Mouse (Mus musculus) retina, postnatal 7 days (tissue): ENCODE results near the gene Iscu.
"Not testable (repeated sequence)": the region's sequence is repeated elsewhere in the genome, so short reads cannot be mapped to it uniquely, and the experiment has no call there.

Experiments used
- DNase-seq: peaks from one replicate; pipeline ENCODE4 v3.0.0-alpha.2; 2012; ENCODE audit warnings: low read depth, low spot score

The Iscu gene

GRCm38 (mm10) chr5:113786985-113787384 is 14.4 kb downstream of the Iscu start:
- DNase-seq: no peak

DNA sequence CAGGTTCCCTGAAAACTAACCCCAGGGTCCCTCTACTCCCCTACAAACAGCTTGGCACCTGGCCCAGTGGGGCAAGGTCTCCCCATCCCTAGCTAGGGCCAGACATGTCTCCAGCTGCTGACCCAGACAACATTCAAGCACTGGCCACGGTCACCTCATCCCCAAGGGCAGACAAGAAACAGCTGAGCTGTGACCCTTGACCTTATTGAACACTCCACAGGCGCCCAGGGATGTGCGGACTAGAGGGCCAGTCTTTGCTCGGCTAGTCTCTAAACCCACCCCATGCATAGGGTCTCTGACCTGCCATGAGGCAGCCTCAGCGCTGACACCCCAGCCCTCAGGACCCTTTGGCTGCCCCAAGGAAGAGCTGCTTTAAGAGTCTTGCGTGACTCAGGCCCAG is 16.1 kb downstream of the Iscu start:
- no peak for DNase-seq

GRCm38 (mm10) chr5:113789075-113789788 is 16.7 kb downstream of the Iscu start:
- no peak for DNase-seq

GRCm38 (mm10) chr5:113790453-113791196 is 18.1 kb downstream of the Iscu start:
- DNase-seq: no peak

DNA sequence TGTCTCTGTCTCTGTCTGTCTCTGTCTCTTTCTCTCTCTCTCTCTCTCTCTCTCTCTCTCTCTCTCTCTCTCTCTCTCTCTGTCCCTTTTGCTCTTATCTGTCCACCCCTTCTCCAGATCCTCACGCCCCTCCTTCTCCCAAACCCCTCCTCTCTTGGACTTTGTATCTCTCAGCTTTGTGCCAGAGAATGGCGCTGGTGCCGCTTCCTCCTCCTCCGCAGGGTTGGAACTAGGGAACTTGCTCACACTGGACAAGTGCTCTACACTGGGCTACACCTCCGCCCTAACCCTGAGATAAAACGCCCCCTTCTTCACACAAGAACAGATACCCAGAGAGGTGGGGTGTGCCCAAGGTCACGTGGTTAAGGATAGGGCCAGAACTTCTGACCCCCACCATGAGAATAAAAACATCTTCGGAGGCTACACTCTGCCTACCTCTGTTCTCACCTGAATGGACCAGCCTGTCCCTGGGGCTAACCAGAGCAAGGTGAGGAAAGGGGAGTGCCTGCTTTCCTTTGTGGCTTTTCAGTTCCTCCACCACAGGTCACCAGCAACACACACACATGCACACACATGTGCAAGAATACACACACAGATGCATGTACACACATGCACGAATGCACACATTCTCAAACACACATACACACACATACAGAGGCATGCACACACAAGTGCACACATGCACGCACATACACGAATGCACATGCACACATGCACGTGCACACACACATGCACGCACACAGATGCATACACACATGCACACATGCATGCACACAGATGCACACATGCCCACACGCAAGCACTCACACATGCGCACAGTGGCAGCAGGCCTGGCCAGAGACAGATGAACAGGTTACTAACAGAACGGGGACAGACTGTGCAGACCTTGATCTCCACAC is 18.9 kb downstream of the Iscu start:
- DNase-seq: no peak

DNA sequence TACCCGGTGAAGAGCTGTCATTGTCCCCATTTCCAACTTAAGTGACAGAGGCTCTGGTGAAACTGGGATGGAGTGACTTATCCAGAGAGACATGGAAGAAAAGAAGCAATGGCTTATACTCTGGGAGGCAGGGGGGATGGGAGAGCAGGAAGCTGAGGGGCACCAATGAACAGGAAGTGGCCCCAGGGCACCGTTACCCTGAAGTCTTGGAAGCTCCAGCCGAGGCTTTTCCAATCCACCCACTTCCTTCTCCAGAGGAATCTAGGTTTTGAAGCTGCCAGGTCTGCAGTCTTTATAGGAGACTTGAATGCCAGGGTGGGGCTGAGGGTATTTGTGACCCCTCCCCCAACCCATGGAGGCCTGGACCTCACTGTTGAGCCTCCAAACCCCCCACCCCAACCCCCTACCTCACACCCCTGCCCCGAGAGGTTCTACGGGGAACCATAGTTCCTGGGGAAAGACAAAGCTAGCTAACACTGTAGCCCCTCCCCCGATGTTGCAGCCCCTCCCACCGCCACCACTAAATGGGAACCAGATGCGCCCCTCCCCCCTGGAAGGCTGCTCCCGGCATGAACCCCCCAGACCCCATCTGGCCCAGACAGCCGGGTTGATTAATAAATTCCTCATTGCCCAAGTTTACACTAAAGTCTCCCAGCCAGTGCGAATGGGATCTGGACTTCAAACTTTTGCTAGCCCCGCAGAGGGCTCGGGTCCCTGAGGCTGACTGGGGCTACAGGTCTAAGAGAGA is 24.0 kb downstream of the Iscu start:
- no peak for DNase-seq

- DNase-seq: no peak
These were observed 24.8 kb downstream of the Iscu start for GRCm38 (mm10) chr5:113797149-113797882.

- no peak for DNase-seq
These were observed 26.0 kb downstream of the Iscu start for GRCm38 (mm10) chr5:113798525-113798924.

DNA sequence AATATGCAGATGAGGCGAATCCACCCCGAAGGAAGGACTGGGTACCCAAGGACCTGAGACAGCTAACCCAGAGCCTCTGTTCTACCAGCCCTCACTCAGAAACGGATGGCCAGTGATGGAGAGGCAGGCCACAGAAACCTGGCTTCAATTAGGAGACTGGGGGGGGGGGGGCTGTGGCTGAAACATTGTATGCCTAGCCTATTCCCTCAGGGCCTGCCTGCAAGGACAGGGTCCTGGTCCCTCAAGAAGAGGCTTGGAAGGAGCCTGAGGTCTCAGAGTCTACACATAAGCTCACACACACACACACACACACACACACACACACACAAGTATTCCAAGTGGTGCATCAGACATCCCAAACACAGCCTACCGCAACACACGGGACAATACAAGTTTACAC is 27.1 kb downstream of the Iscu start:
- no peak for DNase-seq

DNA sequence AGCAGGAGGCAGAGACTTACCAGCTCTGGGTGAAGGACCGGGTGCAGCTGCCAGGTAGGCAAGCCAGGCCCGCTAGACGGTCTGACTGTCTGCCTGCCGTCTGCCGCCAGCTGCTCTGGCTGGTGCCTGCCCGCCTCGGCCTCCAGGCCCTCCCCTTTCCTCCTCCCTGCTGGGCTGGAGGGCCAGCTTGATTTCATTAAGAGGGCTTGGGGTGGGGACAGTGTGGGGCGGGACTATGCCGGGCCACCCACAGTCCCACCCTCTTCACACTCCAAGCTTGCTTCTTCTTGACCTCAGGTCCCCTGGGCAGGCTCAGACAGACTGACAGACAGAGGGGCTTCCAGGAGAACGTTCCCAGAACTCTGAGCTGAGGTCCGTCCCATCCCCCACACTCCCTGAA is 27.7 kb downstream of the Iscu start, which contains the start of gene Tmem119:
Gene Tmem119 (minus strand): TSS at position 237 of the 400 bp plus-strand sequence.
- DNase-seq: no peak

DNA sequence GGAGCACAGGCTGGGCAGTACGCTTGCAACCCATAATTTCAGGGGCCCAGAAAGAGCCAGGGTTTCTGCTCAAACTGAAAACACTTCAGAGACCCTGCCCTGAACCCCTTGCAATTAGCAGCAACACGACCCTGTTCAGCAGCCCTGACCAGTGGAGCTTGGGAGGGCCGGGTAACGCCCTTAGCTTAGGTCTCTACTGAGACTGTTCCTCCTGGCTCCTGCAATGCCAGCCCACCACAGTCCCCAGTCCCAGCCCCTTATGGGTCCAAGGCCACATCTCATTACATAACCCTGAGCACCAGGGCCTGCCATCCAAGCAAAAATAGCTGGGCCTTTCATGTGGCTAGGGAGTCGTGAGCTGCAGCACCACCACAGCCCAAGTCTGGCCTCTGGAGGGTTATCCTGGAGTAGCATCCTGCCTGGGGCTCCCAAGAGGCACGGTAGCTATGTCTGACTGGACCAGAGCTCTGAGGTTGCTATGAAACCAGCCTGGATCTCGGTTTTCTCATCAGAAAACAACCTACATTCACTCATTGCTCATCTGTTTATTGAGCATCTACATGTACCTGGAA is 31.9 kb downstream of the Iscu start:
- DNase-seq: no peak

DNA sequence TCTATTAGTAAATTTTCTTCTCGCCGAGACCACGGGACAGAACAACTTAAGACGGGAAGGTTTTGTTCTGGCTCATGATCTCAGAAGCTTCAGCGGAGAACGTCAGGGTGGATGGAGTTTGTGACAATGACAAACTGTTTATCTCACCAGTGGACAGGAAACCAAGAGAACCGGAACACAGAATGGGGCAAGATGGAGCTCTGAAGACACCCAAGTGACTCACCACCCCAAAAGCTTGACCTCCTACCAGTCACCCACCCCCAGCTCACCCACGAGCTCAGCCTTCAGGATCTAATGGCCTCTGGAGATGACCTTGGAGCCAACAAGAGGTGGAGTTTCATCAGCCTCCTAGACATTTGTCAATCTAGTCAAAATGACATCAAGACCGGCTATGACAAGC is 32.8 kb downstream of the Iscu start:
- no peak for DNase-seq

GRCm38 (mm10) chr5:113806414-113806813 is 33.9 kb downstream of the Iscu start:
- DNase-seq: no peak

GRCm38 (mm10) chr5:113807712-113808111 is 35.2 kb downstream of the Iscu start:
- no peak for DNase-seq

DNA sequence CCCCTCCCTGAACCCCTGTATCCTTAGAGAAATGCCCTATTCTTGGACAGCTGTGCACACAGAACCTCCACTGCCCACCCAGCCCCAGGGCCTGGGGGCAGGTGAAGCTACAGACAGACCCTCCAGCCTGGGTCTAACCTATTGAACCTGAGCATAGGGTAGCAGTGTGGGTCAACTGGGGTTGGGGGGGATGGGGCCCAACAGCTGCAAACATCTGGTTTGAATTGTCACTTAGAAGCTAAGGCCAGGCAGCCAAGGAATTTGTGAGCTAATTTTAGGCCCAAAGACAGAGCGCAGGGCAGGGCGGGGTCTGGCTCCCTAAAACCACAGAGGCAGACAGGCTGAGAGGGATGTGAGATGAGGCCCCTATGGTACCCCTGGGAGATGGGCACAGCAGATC is 35.6 kb downstream of the Iscu start:
- no peak for DNase-seq

DNA sequence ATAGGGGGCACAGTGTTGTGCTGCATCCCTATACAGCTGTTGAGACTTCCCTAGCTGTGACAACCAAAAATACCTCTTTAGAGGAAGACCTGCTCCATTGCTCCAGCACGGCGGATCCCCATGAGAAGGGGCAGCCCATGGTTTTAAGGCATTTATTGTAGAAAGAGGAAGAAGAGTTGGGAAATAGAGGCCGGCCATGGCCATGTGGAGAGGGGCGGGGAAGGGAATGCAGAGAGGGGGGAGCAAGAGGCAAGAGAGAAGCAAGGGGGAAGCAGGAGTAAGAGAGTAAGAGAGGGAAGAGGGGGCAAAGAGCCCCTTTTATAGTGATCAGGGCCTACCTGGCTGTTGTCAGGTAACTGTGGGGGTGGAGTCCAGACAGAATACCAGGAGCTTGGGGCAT is 37.6 kb downstream of the Iscu start:
- no peak for DNase-seq

DNA sequence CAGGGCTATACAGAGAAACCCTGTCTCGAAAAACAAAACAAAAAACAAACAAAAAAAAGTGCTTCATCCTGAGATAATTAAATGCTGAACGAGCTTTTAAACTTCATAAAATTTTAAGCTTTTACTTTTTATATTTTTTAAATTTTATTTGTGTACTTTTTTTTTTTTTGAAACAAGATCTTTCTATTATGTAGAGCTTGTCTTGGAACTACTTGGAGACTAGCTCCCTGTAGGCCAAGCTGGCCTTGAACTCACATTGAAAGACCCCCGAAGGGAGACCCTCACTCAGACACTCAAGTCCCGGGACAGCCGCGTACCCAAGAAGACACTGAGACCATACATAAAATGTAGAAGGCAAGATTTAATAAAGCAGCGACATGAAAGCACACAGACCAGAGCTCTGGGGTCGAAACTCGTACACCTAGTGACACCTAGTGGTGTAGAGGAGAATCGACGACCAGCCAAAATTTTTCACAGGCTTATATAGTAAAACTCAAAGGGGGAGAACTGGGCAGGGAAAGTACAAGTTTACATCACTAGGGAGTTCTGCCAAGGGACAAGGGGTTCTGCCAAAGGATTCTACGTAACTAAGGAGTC is 39.4 kb downstream of the Iscu start:
- DNase-seq: not testable (repeated sequence)

GRCm38 (mm10) chr5:113812638-113813037 is 40.1 kb downstream of the Iscu start:
- DNase-seq: no peak

DNA sequence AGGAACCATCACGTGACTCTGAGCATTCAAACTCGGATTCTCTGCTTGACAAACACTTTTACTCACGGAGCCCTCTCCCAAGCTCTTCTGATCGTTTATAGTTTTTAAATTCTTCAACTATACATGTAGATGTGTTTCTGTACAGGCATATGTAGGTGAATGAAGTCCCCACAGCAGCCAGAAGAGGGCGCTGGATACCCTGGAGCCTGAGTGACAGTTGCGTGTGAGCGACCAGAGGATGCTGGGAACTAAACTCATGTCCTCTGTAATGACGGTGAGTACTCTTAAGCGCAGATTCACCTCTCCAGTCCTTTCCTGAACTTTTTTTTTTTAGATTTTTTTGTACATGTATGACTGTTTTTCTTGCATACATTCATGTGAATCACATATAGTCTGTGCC is 41.1 kb downstream of the Iscu start:
- DNase-seq: no peak
